ENCODE assay signal across 8 mouse cellular contexts in genomic region chrX:48342731-48343130, GRCm38 (mm10). TPM values are rescaled to one million over a fixed set of nuclear protein-coding genes. Genes with fewer than 3 reads are reported as not detected.
DNase-seq lines count a peak whose midpoint lies in the region; ATAC-seq and TF ChIP-seq lines count a peak whose summit lies in the region.

No protein-coding gene starts in this region.

- no peaks in the 10 kb centered on the region; the same call in 1 of the 2 replicates for H3K79me2 ChIP-seq in liver, adult 2 months (ENCODE audit: control insufficient read depth, insufficient read depth, low read length)

- TF ChIP-seq CTCF in heart, postnatal 0 days (IDR thresholded peaks at IDR 0.05; ENCODE audit: low read depth), result no peak
- TF ChIP-seq CTCF in liver, adult 2 months (IDR thresholded peaks at IDR 0.05; ENCODE audit: low read depth, low read length), result no peak

- no peak for TF ChIP-seq EP300 in heart, postnatal 0 days (IDR thresholded peaks at IDR 0.05; ENCODE audit: low read depth)

- H3K27me3 ChIP-seq in embryonic facial prominence, embryonic 10.5 days (replicated peaks; ENCODE audit: low read depth, poor library complexity, severe bottlenecking), result peaks cover 60% of the 10 kb centered on the region
- H3K27me3 ChIP-seq in heart, postnatal 0 days (ENCODE audit: control insufficient read depth, insufficient read depth, low read length), result no peaks in the 10 kb centered on the region
- no peaks in the 10 kb centered on the region for H3K27me3 ChIP-seq in liver, adult 2 months (ENCODE audit: control insufficient read depth, insufficient read depth, low read length)
- no peaks in the 10 kb centered on the region for H3K27me3 ChIP-seq in neural tube, embryonic 15.5 days (replicated peaks)

- no peak for TF ChIP-seq POLR2A in liver, adult 2 months (IDR thresholded peaks at IDR 0.05; ENCODE audit: extremely low read depth, insufficient read depth, low read length)

- 0 out of 2 replicates have a peak overlapping the region, but pooled peaks have one; percentile 48 for H3K9ac ChIP-seq in heart, postnatal 0 days (replicated peaks; ENCODE audit: low read depth, low read length)
- H3K9ac ChIP-seq in liver, adult 2 months (ENCODE audit: low read depth, low read length), result peak overlapping the region; percentile 90
- H3K9ac ChIP-seq in neural tube, embryonic 15.5 days (replicated peaks), result peak overlapping the region; percentile 48; the same call in 1 of the 2 replicates

- intact Hi-C loops in left cerebral cortex, postnatal 4 days (cut with DNase I), result no loop called here
- intact Hi-C loops in left cerebral cortex, postnatal 36 days (cut with DNase I), result loop anchor here (2.0 kb wide), 1 partner anchor 58 kb away; no protein-coding TSS in a partner anchor

- peak; percentile 1 for DNase-seq in left cerebral cortex, postnatal 4 days
- DNase-seq in left cerebral cortex, postnatal 36 days (ENCODE audit: low spot score in 2 of 2), result no peak
- DNase-seq in embryonic facial prominence, embryonic 10.5 days (ENCODE audit: low spot score), result no peak
- no peak for DNase-seq in heart, postnatal 0 days (ENCODE audit: low spot score)
- no peak for DNase-seq in liver, adult 2 months (ENCODE audit: extremely low read depth, low read depth, low spot score)
- DNase-seq in right cerebral cortex, postnatal 14 days, result no peak
- DNase-seq in MN1 (ENCODE audit: low spot score), result no peak

- peaks cover 10% of the 10 kb centered on the region for H3K4me1 ChIP-seq in embryonic facial prominence, embryonic 10.5 days
- H3K4me1 ChIP-seq in heart, postnatal 0 days (ENCODE audit: control insufficient read depth, insufficient read depth), result no peaks in the 10 kb centered on the region
- H3K4me1 ChIP-seq in liver, adult 2 months (ENCODE audit: control insufficient read depth, insufficient read depth, low read length), result peaks cover 9% of the 10 kb centered on the region; the same call in 1 of the 2 replicates
- peaks cover 9% of the 10 kb centered on the region; the same call in 1 of the 2 replicates for H3K4me1 ChIP-seq in neural tube, embryonic 15.5 days

- no peak overlapping the region for H3K27ac ChIP-seq in embryonic facial prominence, embryonic 10.5 days (replicated peaks)
- no peak overlapping the region for H3K27ac ChIP-seq in heart, postnatal 0 days (ENCODE audit: low read depth)
- peak overlapping the region; percentile 75 for H3K27ac ChIP-seq in liver, adult 2 months (replicated peaks; ENCODE audit: insufficient read depth, low read depth, low read length)
- H3K27ac ChIP-seq in neural tube, embryonic 15.5 days (replicated peaks), result no peak overlapping the region

- peak overlapping the region; percentile 68 for H3K4me3 ChIP-seq in embryonic facial prominence, embryonic 10.5 days
- H3K4me3 ChIP-seq in heart, postnatal 0 days (ENCODE audit: low read depth, low read length), result peak overlapping the region; percentile 63
- peak overlapping the region; percentile 83 for H3K4me3 ChIP-seq in liver, adult 2 months (ENCODE audit: insufficient read depth, low read depth, low read length)
- peak overlapping the region; percentile 55 for H3K4me3 ChIP-seq in neural tube, embryonic 15.5 days (replicated peaks)

- ATAC-seq in heart, postnatal 0 days (ENCODE audit: insufficient read depth, low read depth), result no peak
- ATAC-seq in neural tube, embryonic 15.5 days (ENCODE audit: low FRiP score), result peak; percentile 25

- peak overlapping the region; percentile 87 for H3K4me2 ChIP-seq in heart, postnatal 0 days (ENCODE audit: low read depth, low read length)
- H3K4me2 ChIP-seq in neural tube, embryonic 15.5 days, result peak overlapping the region; percentile 74

- peaks cover 8% of the 10 kb centered on the region; the same call in 1 of the 2 replicates for H3K9me3 ChIP-seq in embryonic facial prominence, embryonic 10.5 days
- no peaks in the 10 kb centered on the region for H3K9me3 ChIP-seq in heart, postnatal 0 days (replicated peaks; ENCODE audit: control insufficient read depth, low read length)
- H3K9me3 ChIP-seq in neural tube, embryonic 15.5 days (replicated peaks), result no peaks in the 10 kb centered on the region

- 24% methylated on average over 16 of the region's 16 CpGs for WGBS in embryonic facial prominence, embryonic 10.5 days
- WGBS in heart, postnatal 0 days, result 13% methylated on average over 16 of the region's 16 CpGs
- WGBS in liver, adult 2 months, result under 1% methylated on average over 16 of the region's 16 CpGs
- WGBS in neural tube, embryonic 15.5 days, result 20% methylated on average over 16 of the region's 16 CpGs

- no peaks in the 10 kb centered on the region for H3K36me3 ChIP-seq in embryonic facial prominence, embryonic 10.5 days (replicated peaks)
- H3K36me3 ChIP-seq in heart, postnatal 0 days (replicated peaks; ENCODE audit: control insufficient read depth, insufficient read depth, low read length), result no peaks in the 10 kb centered on the region
- no peaks in the 10 kb centered on the region for H3K36me3 ChIP-seq in liver, adult 2 months (ENCODE audit: control insufficient read depth, insufficient read depth, low read length)
- no peaks in the 10 kb centered on the region for H3K36me3 ChIP-seq in neural tube, embryonic 15.5 days

RNA-seq across cellular contexts. Expression of gene Bcorl1, which starts 1.6 kb away (rescaled TPM):
- 10 to 100 TPM; 27.9 to 33.5 TPM for total RNA-seq in left cerebral cortex, postnatal 4 days (2021)
- total RNA-seq in left cerebral cortex, postnatal 36 days (2021), result 10 to 100 TPM; 17.9 to 20.4 TPM
- 4.6 and 4.8 TPM in 2 replicates for polyA plus RNA-seq in embryonic facial prominence, embryonic 10.5 days (2016; fragmentation: Nextera tagmentation; extraction: Ambion mirVana)
- total RNA-seq in heart, postnatal 0 days (2014; rRNA removed; ENCODE audit: low replicate concordance), result 4.3 and 7.2 TPM in 2 replicates
- 2.0 TPM in 2 replicates for polyA plus RNA-seq in heart, postnatal 0 days (2015; fragmentation: Nextera tagmentation; extraction: Ambion mirVana)
- 1.7 and 2.8 TPM in 2 replicates for total RNA-seq in liver, adult 2 months (2014; rRNA removed)
- polyA plus RNA-seq in liver, adult 2 months (2012; rRNA removed), result 1.6 and 2.2 TPM in 2 replicates
- polyA plus RNA-seq in neural tube, embryonic 15.5 days (2015; fragmentation: Nextera tagmentation; extraction: Ambion mirVana), result 5.1 and 7.2 TPM in 2 replicates
